Mouse (Mus musculus): ENCODE results near the gene Kcp. TPM values are rescaled to one million over a fixed set of nuclear protein-coding genes. Genes with fewer than 3 reads are reported as not detected.

Gene Kcp
- polyA plus RNA-seq, 1 experiment = 7.1 TPM

DNA sequence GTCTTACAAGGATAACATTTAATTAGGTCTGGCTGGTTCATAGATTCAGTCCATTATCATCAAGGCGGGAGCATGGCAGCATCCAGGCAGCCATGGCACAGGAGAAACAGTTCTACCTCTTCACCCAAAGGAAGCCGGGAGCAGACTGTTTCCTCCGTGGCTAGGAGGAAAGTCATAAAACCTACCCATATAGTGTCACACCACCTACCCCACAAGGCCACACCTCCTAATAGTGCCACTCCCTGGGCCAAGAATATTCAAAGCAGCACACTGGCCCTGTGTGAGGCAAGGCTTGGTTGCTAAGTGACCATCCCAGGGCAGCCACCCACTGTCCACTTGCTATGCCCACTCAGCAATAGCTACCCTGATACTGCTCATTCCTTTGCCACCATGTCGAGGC is 36.6 kb downstream of the Kcp start, which contains the start of gene Atp6v1fnb:
Gene Atp6v1fnb (plus strand): TSS at position 301 of the 400 bp plus-strand sequence.
- TF ChIP-seq POLR2A (IDR thresholded peaks at IDR 0.05; ENCODE audit: low read depth, low read length) = no peak
- TF ChIP-seq CTCF (IDR thresholded peaks at IDR 0.05; ENCODE audit: borderline replicate concordance, insufficient read depth, low read length) = no peak
- no peak within 1 kb of the TSS for H3K27ac ChIP-seq (ENCODE audit: insufficient read depth, low read length)
- no peak within 1 kb of the TSS for H3K4me3 ChIP-seq (ENCODE audit: insufficient read depth, low read length)
- peaks cover 5% of the 10 kb centered on the region for H3K4me1 ChIP-seq (ENCODE audit: control insufficient read depth, insufficient read depth, low read length)

DNA sequence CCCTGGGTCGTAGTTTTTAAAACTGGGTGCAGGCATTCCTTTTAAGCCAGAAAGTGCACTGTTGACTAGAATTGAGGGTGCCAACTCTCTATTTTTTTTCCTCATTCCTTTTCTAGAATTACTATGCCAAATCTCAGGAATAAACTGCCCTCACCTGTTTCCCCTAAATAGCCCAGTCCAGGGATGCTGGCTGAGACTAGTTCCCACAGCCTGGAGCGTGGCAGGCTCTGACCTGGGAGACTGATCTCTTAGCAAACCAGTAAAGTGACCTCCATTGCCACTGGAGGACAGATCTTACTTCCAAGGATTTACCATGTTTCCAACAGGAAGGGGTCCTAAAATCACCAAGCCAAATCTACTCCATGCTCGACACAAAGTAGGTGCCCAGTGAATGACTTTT is 38.9 kb downstream of the Kcp start:
- Histone ChIP-seq H3K4me1 (ENCODE audit: control insufficient read depth, insufficient read depth, low read length) (peaks cover 5% of the 10 kb centered on the region), H3K4me3 (ENCODE audit: insufficient read depth, low read length) (peak overlapping the region; percentile 61), H3K27ac (ENCODE audit: insufficient read depth, low read length) (no peak overlapping the region)
- TF ChIP-seq CTCF (IDR thresholded peaks at IDR 0.05; ENCODE audit: borderline replicate concordance, insufficient read depth, low read length) (no peak), POLR2A (IDR thresholded peaks at IDR 0.05; ENCODE audit: low read depth, low read length) (no peak)

DNA sequence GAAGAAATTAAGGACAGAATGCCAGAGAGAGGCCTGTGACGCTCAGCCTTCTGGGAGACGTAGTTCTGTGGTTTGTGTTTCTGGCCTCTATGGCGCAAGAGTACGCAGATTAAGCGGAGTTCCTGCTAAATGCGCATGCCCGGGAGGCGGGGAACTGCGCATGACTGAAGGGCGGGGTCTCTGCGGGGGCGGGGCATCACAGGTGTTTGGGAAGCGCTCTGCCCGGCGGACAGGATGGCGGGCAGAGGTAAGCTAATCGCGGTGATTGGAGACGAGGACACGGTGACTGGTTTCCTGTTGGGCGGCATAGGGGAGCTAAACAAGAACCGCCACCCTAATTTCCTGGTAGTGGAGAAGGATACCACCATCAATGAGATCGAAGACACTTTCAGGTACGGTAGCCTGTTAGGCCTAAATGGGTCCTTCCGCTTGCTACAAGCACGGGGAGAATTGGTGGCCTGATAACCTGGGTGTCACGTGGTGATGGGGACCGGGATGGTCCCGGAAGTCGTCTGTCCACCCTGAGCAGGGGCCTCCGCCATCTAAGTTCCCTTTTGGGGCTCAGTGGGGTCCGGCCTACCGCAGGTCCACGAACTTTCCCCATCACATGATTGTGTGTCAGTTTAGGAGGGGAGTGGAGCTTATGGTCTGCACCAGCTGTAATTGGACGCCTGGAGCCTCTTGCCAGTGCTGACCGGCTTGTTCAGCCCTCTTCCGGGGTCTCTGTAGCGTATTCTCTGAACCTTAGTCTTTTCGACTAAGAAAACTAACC is 40.0 kb downstream of the Kcp start, which contains the start of gene Atp6v1f:
Gene Atp6v1f (plus strand): TSS at position 136 of the 772 bp plus-strand sequence.
- peak within 1 kb of the TSS; percentile 61 for H3K4me3 ChIP-seq (ENCODE audit: insufficient read depth, low read length)
- H3K27ac ChIP-seq (ENCODE audit: insufficient read depth, low read length) = no peak within 1 kb of the TSS
- TF ChIP-seq POLR2A (IDR thresholded peaks at IDR 0.05; ENCODE audit: low read depth, low read length) (peak; percentile 41; the same call in 1 of the 2 replicates), CTCF (IDR thresholded peaks at IDR 0.05; ENCODE audit: borderline replicate concordance, insufficient read depth, low read length) (no peak)
- H3K4me1 ChIP-seq (ENCODE audit: control insufficient read depth, insufficient read depth, low read length) = peaks cover 5% of the 10 kb centered on the region

DNA sequence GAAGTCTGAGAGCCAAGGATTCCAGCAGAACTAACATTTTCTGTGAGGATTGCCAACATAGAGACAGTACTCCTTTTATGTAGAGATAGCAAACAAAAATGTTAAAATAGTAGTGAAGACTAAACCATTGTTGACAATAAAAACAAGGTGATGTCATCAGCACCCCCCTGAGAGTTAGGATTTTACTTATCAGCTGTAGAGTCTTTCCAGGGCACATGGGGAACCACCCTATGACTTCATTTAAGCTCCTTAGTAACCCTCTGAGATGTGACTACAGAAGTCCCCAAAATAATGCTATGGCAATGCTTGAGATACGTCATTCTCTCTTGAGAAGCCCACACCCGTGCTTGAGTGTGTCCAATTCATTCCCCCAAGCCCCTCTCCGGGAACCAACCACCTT is 44.4 kb downstream of the Kcp start:
- TF ChIP-seq CTCF (IDR thresholded peaks at IDR 0.05; ENCODE audit: borderline replicate concordance, insufficient read depth, low read length) = no peak
- no peak for TF ChIP-seq POLR2A (IDR thresholded peaks at IDR 0.05; ENCODE audit: low read depth, low read length)
- Histone ChIP-seq H3K4me3 (ENCODE audit: insufficient read depth, low read length) (no peak overlapping the region), H3K27ac (ENCODE audit: insufficient read depth, low read length) (no peak overlapping the region), H3K4me1 (ENCODE audit: control insufficient read depth, insufficient read depth, low read length) (no peaks in the 10 kb centered on the region)

DNA sequence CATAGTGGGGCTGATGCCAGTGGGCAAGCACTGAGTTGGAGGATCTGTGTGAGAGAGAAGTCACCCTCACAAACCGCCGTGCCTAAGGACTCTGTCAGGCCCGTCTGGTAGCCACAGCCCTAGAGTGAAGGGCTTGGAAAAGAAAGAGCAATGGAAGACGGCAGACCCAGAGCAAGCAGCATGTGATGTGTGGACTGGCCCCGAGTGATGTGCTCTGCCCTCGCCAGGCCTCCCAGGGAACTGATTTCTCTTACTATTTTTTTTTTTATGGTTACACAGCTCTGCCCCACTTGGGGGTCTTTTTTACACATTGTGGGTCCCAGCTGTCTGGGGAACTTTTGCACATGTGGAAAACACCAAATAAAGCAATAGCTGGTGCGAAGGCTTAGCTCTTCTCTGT is 46.2 kb downstream of the Kcp start:
- Histone ChIP-seq H3K4me1 (ENCODE audit: control insufficient read depth, insufficient read depth, low read length) (no peaks in the 10 kb centered on the region), H3K27ac (ENCODE audit: insufficient read depth, low read length) (no peak overlapping the region), H3K4me3 (ENCODE audit: insufficient read depth, low read length) (no peak overlapping the region)
- TF ChIP-seq CTCF (IDR thresholded peaks at IDR 0.05; ENCODE audit: borderline replicate concordance, insufficient read depth, low read length) (no peak), POLR2A (IDR thresholded peaks at IDR 0.05; ENCODE audit: low read depth, low read length) (no peak)

DNA sequence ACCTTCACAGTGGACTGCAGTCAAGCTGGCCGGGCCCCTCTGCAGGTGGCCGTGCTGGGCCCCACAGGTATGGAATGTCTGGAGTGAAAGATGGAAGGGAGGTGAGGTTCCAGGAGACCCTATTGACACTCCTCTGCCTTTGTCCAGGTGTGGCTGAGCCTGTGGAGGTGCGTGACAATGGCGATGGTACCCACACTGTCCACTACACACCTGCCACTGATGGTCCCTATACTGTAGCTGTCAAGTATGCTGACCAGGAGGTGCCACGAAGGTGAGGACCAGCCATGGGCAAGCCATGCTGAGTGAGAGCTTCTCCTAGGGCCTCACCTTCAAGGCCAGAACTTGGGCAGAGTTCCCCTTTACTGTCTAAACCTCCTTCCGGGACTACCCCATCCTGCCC is 57.1 kb downstream of the Kcp start:
- Histone ChIP-seq H3K27ac (ENCODE audit: insufficient read depth, low read length) (no peak overlapping the region), H3K4me3 (ENCODE audit: insufficient read depth, low read length) (no peak overlapping the region), H3K4me1 (ENCODE audit: control insufficient read depth, insufficient read depth, low read length) (no peaks in the 10 kb centered on the region)
- TF ChIP-seq CTCF (IDR thresholded peaks at IDR 0.05; ENCODE audit: borderline replicate concordance, insufficient read depth, low read length) = no peak
- TF ChIP-seq POLR2A (IDR thresholded peaks at IDR 0.05; ENCODE audit: low read depth, low read length) = no peak

DNA sequence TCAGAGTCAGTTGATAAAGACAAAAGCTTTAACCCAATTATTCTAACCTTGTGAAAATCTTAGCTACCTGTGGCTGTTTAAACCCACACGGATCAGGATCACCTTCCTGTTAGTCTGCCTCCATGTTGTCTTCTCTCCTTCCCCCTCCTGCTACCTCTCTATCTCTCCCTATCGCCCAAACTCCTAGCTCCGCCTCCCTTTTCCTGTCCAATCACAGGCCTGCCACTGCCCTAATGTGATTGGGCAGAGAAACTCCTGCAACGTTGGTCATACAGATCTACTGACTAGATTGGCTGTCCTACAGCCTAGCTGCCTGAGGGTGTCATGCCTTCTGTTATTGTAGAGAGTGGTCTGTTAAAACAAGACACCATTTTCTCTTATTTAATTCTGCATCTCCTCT is 57.9 kb downstream of the Kcp start:
- Histone ChIP-seq H3K27ac (ENCODE audit: insufficient read depth, low read length) (no peak overlapping the region), H3K4me3 (ENCODE audit: insufficient read depth, low read length) (no peak overlapping the region), H3K4me1 (ENCODE audit: control insufficient read depth, insufficient read depth, low read length) (no peaks in the 10 kb centered on the region)
- TF ChIP-seq POLR2A (IDR thresholded peaks at IDR 0.05; ENCODE audit: low read depth, low read length) = no peak
- TF ChIP-seq CTCF (IDR thresholded peaks at IDR 0.05; ENCODE audit: borderline replicate concordance, insufficient read depth, low read length) = no peak

DNA sequence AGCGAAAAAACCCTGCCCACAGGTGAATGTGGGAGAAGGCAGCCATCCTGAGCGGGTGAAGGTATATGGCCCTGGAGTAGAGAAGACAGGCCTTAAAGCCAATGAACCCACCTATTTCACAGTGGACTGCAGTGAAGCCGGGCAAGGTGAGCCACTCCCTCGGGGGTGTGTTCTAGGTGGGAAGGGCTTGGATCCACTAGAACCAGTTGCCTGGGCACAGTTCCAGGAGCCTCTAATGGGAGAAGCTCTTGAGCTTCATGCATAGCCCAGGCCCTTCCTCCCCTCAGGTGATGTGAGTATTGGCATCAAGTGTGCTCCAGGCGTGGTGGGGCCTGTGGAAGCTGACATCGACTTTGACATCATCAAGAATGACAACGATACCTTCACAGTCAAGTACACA is 62.4 kb downstream of the Kcp start:
- Histone ChIP-seq H3K4me1 (ENCODE audit: control insufficient read depth, insufficient read depth, low read length) (no peaks in the 10 kb centered on the region), H3K4me3 (ENCODE audit: insufficient read depth, low read length) (no peak overlapping the region), H3K27ac (ENCODE audit: insufficient read depth, low read length) (no peak overlapping the region)
- TF ChIP-seq POLR2A (IDR thresholded peaks at IDR 0.05; ENCODE audit: low read depth, low read length) (no peak), CTCF (IDR thresholded peaks at IDR 0.05; ENCODE audit: borderline replicate concordance, insufficient read depth, low read length) (no peak)

DNA sequence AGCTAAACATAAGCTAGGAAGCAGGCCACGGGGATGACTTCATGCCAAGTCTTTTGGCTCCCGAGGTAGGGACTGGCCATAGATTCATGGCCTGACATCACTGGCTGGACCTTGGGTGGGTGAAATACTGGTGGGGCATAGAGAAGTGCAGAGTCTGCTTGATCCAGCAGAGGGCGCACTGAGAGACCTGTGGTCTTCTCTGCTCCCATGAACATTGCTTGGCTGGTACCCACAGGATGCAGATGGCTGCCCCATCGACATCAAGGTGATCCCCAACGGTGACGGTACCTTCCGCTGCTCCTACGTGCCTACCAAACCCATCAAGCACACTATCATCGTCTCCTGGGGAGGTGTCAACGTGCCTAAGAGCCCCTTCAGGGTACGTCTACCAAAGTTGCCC is 63.0 kb downstream of the Kcp start:
- TF ChIP-seq POLR2A (IDR thresholded peaks at IDR 0.05; ENCODE audit: low read depth, low read length) (no peak), CTCF (IDR thresholded peaks at IDR 0.05; ENCODE audit: borderline replicate concordance, insufficient read depth, low read length) (peak; percentile 43; the same call in 1 of the 2 replicates)
- no peak overlapping the region for H3K4me3 ChIP-seq (ENCODE audit: insufficient read depth, low read length)
- H3K27ac ChIP-seq (ENCODE audit: insufficient read depth, low read length) = no peak overlapping the region
- no peaks in the 10 kb centered on the region for H3K4me1 ChIP-seq (ENCODE audit: control insufficient read depth, insufficient read depth, low read length)

DNA sequence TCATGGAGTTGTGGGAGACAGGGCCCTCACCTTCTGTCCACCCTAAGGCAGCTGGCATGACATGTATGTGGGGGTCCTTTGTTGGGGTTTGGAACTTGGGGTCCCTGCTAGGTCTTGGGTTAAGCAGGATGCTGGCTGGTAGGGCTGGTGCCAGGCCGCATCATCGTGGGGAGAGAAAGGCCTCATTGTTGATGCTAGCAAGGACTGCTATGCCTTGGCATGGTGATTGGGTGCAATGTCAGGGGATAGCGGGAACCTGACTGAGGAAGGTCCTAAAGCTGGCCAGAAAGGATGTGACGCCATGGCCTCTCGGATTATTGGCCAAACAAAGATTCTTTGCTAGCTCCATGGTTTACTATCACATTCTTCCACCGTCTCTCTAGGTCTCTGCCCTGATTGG is 68.0 kb downstream of the Kcp start:
- TF ChIP-seq POLR2A (IDR thresholded peaks at IDR 0.05; ENCODE audit: low read depth, low read length) (no peak), CTCF (IDR thresholded peaks at IDR 0.05; ENCODE audit: borderline replicate concordance, insufficient read depth, low read length) (no peak)
- H3K27ac ChIP-seq (ENCODE audit: insufficient read depth, low read length) = no peak overlapping the region
- no peaks in the 10 kb centered on the region; the same call in 1 of the 2 replicates for H3K4me1 ChIP-seq (ENCODE audit: control insufficient read depth, insufficient read depth, low read length)
- no peak overlapping the region for H3K4me3 ChIP-seq (ENCODE audit: insufficient read depth, low read length)

Measured in embryonic fibroblast, embryonic 13.5 days (primary cell).